Mouse (Mus musculus) frontal cortex, postnatal 14 days (tissue): Measurements from ENCODE around the gene Akip1.

ENCODE experiments used
- DNase-seq, 2 experiments: peaks; one replicate each; pipeline ENCODE4 v3.0.0; 2022; ENCODE audit warnings: low spot score in 2 of 2

The Akip1 gene

DNA sequence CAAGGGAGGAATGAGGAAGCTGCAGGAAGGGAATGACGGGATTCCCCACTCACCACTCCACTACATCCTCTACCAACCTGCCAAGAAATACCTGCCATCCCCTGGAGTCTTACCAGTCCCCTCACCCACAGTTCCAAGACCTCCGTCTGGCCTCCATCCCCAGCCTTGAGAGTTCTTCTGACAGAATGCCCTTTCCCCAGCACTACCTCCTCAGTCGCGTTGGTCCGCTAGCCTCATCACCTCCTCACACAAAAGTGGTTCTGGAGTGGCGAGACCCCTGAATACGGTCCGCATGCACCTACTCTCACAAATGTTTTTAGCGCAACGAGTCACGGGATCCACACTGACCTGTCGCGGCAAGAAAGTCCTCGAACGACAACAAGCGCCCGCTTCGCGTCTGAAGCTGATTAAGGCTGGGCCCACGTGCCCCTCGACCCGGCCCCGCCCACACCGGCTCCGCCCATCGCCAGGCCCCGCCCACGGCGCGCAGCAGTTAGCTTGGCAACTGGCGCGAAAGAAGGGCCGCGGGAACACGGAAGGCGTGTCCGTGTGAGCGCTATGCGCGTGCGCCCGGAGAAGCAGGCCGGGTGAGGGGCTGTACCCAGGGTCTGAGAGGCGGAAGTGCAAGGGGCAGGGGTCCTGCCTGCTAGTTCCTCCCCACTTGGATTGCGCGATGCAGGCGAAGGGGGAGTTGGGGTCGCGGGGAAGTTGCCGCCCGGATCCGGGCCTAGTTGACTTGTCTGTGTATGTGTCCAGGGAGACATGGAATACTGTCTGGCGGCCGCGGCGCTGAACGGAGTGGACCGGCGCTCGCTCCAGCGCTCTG, at the start of gene Akip1, which contains the start of gene St5:
Gene Akip1, plus strand, starts transcription at position 501 of the 826 bp plus-strand sequence.
Gene St5, minus strand, starts transcription at position 416 of the 826 bp plus-strand sequence.
- DNase-seq, result peak; percentile 88 to 92

DNA sequence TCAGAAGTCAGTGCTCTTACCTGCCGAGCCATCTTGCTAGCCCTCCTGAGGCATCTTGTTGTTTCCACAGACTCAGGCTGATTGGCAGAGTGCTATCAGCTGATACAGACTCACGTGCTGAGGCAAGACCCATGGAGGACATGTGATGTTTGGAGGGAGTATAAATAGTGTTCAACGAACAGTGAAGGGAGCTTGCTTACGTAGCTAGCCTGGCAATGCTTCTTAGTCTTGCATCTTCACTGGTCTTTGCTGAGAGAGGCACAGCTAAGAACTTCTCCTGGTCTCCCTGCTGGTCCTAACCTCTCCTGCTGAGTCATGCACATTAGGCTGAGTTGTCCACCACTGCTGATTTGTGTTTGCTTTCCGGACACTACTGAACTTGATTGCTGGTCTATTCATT, 48.6 kb upstream of the Akip1 start:
- DNase-seq, result no peak

DNA sequence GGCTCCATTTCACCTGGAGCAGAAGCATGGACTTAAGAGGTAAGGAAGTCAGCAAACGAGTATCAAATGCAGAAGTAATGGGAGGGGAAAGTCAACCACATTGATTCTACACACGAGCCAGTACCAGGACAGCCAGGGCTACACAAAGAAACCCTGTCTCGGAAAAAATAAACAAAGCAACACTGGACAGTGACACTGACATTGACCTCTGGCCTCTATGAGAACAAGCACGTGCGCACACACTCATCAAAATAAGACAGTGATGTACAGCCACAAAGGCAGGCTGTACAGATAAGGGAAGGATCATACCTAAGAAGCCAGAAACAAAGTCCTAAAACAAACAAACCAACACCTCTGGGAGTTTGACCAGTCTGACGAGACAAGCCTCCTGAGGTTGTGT, 45.6 kb upstream of the Akip1 start:
- no peak for DNase-seq

DNA sequence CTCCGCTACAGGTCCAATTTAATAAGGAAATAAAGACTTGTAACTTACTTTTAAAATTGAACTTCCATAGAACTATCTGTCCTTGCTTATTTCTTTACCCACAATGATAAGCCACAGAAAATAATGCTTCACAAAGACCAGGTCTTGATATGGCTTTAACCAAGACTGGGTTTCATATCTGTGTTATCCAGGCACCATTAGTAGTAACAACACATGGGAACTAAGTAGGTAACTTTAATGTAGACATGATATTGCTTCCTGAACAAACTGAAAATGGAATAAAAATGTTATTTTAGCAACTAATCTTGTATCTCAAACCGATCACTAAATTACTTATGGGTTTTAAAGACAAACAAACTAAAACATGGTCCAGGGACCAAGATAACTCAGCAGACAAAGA, 44.2 kb upstream of the Akip1 start:
- DNase-seq, result no peak

DNA sequence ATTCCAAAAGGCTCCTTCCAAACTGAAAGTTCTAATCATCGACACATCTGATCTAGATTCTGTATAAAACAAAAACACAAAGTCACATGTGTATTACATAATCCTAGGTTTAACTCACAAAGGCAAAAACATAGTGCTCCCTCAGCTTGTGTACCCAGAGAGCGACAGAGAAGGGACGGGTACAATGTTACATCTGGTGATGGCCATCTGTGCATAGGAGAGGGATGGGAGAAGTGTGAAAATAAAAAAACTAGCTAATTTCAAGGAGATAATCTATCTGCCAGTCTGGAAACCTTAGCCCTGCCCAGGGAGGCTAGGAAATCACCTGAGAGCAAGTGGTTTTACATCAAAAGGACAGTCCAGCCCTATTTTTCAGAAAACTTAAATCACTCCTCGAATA, 40.9 kb upstream of the Akip1 start:
- no peak for DNase-seq

DNA sequence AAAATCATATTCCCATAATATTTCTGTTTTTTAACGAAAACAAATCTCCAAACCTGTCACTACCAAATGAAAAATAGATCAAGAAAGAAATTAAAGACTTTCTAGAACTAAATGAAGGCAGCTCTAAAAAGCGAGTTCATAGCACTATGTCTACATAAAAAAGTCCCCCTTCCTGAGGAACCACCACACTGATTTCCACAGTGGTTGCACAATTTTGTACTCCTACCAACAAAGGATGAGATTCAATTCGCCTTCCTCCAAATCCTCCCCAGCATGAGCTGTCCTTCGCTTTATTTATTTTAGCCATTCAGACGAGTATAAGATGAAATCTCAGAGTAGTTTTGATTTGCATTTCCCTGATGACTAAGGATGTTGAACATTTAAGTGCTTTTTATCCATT, 36.8 kb upstream of the Akip1 start:
- no peak for DNase-seq

DNA sequence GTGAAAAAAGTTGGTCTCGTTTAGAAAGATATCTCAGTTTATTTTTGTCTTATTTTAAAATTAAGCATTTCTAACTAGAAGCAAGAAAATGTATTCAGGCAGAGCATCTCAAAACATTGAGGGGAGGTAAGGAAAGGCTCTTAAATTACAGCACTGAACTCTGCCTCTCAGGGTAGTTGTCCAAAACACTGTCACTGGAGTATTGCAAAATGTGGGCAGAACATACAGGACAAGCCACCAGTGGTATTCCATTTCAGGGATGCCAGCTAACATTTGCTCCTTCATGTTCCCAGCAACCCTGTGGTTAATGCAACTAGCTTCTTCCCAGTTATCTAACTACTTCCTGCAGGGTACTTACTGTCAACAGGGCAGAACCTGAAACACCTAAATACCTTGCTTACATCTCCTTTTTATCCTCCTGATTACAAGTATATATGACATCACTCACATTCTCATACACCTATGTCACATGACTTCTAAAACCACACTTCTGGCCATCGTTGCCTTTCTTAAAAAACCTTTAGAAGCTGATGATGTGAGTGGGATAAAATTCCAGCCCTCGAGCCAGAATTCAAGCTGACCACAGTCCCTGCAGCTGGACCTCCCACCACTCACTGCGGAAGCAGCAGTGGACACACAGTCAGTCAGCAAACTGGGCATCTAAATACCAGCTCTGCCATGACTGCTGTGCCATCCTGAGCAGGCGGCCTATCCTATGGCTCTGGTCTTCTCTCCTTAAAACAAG, 33.9 kb upstream of the Akip1 start:
- no peak for DNase-seq

DNA sequence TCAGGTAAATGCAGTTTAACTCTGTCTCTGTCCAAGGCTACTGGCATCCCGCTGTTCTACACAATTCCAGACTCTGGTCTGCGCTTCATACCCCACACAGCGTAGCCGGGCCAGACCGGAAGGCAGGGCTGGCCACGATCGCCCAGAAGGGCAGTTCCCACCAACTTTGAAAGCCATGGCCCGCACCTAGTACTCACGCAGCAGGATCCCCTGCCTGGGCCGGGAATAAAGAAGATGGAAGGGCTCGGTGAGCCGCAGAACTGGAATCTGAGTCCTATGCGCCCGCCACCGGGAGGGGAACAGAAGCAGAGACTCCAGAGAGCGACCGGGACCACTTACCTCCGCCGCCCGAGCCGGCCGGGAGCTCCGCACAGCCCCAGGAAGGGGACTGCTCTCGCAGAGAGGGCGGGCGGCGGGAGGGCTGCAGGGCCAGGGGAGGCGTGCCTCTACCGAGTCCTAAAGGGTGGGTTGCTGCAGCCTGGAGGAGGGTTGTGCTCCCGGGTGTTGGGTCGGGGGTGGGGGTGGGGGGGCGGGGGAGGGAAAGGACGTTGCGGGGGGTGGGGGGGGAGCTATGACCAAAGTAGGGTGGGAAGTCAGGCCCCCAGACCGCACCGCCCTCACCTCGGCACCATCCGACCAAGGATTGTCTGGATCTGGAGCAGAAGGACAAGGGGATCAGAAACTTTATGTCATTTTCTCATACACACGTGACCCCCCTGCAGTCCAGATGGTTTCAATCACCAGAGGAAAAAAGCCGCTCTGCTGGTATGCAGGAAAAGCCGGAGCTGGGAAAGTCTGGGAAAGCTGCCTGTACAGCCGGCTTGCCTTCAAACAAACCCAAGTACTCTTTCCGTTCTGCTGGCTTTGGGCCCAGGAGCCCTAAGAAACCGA, 31.7 kb upstream of the Akip1 start:
- peak; percentile 47 to 49 for DNase-seq

DNA sequence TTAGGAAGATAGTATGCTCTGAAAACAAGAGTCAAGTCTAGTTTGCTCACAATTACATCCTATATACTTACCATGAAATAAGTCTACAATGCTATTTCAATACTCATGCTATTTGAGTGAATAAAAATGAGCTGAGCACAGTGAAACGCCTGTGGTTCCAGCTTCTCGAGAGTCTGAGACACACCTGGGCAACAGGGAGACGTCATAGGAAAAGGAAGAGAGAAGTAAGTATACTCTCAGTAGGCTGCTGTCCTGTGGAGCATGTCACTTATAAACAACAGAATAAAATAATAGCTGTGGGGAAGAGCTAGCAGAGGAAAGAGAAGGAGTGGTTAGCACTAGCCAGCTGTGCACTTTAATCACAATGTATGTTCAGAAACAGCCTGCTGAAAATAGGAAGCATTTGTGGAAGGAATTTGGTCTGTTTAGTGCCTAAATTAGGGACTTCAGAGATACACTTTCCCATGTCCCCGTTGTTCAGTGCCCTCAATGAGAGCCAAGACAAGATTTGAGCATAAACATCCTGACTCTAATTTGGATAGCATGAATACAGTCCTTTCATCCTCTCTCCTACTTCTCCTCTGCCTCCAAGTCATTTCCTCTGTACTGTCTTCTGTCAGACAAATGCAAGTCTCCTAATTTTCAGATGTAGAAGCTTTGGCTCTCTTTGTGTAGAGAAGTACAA, 28.4 kb upstream of the Akip1 start:
- DNase-seq, result no peak

DNA sequence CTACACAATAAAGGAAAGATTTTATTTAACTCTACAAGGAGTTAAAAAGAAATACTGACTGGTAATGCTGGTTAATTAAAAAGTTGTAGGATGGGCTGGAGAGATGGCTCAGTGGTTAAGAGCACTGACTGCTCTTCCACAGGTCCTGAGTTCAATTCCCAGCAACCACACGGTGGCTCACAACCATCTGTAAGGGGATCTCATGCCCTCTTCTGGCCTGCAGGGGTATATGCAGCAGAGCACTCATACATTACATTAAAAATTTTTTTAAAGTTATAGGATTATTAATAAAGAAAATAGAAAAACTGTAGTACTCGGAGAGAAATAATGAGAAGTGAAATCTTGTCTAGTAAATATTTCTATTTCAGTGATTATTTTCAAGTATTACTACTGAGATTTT, 23.2 kb upstream of the Akip1 start:
- no peak for DNase-seq

DNA sequence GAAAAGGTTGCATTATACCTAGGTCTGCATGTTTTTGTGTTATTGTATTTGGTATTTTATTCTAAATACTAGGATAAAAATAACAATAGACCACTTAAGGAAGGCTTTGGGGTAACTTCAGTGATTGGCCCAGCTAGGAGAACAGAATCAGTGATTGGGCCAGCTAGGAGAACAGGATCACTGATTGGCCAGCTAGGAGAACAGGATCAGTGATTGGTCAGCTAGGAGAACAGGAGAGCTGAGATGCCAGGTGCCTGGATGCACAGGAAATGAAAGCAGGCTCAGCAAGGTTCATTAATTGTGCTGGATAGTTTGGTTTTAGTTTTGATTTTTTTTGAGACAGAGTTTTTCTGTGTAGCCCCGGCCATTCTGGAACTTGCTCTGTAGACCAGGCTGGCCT, 22.6 kb upstream of the Akip1 start:
- DNase-seq, result no peak

DNA sequence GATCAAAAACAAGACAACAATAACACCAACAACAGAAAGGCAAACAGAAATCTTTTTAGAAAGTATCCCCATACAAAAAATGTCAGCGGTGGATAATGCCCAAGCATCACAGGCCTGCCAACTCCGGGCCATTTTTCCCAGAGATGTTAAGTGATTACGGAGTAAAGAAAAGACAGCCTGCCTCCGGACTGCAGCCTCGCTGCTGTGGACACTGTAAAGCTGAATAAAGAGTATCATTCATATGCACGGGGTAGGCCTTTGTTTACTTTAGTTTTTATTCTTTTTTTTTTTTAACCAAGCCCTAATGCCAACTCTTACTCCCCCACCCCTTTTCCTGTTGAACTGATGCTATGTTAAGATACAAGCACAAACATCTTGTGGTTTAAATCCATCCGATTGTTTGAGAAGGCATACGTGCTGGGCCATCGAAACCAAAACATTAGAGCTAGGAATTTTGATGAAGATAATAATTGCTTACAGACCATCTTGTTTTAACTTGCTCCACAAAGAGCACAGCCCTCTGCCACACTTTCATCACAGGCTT, 16.8 kb upstream of the Akip1 start:
- DNase-seq, result no peak

DNA sequence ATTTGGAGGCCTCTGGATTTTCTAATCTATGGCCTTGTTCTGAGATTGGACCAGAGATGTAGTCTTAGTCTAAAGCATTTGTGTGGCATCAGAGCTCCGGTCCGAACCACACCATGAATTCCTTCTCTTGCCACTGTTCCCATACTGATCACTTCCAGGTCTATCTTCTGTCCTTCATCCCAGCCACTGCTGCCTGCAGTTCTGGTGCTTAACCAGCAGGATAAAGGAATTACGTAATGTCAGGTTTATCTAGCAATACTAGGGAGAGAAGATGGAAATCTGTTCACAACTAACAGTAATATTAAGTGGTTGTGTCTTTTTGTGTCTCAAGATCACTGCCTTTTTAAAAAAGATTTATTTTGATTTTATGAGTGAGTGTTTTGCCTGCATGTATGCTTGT, 13.4 kb upstream of the Akip1 start:
- DNase-seq, result no peak

DNA sequence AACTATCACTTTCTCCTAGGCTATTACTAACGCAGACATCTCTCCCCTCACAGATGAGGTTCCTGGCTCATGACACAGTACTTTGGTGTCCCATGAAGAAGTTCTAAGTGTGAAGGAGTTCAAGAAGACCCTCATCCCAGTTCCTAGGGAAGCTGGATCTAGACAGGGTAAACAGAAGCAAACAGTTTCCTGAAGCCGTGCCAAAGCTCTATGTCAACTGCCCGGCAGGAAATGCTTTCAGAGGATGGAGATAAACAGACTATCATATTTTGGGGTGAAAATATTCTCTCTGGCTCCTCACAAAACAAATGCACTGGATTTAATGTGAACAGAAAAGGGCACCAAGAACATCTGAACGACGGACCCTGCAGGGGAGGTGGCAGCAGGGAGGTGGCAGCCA, 12.5 kb upstream of the Akip1 start:
- no peak for DNase-seq

DNA sequence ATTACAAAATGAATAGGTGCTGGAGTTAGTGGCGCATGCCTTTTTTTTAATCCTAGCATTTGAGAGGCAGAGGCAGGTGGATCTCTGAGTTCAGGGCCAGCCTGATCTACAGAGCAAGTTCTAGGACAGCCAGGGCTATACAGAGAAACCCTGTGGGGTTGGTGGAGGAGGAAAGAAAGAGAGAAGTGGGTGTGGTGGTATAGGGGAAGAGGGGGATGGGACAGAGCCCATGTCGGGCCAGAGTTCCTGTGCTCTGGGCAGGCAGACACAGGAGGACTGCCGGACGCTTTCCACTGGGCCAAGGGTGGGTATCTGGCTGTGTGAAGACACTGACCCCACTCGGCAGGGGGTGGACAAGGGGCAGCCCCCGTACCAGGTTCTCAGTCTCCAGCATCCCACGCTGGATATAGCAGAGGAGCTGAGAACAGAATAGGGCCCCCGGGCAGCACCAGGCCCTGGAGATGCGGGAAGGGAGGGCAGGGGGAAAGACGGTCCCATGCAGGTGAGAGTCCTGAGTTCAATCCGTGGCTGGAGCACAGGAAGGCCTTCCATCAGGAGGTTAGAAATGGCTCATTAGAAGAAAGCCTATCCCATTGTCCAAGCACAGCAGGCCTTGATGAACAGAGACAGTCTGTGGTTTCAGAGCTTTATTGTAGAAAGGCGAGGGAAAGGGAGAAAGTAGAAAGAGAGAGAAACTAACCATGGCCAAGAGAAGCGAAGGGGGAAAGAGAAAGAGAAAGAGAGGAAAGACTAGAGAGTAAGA, 8.7 kb upstream of the Akip1 start:
- DNase-seq, result no peak

DNA sequence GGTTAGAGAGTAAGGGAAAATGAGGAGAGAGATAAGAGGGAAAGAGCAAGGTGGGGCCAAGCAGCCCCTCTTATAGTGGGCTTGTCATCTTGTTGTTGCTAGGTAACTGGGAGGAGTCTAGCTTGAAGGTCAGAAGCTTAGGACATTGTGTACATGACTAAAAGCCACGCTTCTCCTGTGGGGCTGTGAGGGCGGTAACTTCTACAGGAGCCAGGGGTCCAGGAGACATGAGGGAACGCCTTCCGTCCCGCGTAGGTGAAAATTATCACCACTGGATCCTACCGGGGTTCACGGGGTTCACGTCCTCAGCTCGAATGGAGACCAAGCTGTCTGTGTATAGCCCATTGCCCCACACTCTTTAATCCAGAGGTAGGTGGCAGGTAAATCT, 8.2 kb upstream of the Akip1 start:
- DNase-seq, result no peak

DNA sequence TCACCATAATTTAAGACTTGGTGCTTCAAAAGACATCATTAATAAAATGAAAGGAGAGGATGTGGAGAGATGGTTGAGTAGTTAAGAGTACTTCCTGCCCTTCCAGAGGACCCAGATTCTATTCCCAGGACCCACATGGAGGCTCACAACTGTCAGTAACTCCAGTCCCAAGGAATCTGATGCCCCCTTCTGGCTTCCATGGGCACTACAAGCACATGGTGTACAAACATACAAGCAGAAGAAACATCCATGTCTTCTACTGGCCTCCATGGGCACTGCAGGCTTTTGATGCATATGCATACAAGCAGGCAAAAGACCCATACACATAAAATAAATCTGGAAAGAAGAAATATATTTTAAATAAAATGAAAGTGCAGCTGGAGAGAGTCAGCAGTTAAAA, 3.3 kb upstream of the Akip1 start:
- no peak for DNase-seq

DNA sequence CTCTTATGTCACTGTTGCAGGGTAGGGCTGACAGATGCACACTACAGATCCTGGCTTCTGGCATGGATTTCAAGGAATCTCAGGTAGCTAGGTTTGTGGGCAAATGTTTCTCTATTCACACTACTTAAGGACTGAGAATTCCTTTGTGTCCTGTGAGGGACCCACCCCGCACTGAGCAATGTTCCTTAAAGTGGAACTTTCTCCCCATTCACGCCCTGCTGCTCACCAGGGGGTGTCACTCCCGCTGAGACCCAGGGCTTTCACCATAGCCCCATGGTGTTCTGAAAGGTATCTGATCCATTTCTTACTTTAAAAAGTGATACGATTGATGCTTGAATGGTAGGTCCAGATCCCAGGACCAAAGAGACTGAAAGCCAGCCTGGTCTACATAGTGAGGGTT, 769 bp upstream of the Akip1 start:
- DNase-seq, result no peak

DNA sequence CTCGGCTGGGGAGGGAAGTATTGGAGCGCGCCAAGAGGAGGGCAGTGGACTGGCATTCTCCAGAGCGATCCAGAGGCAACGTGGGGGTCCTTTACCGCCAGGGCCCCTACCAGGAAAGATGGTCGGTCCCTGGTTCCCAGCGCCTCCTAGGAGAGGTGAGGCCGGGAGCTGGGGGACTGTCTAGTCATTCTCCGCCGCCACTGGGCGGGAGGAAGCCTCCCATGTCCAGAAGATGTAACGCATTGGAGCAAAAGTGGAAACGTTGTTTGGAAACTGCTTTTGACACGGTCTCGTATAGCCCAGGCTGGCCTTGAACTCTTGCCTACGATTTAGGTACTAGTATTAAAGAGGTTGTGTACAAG, 507 bp downstream of the Akip1 start:
- DNase-seq, result no peak

DNA sequence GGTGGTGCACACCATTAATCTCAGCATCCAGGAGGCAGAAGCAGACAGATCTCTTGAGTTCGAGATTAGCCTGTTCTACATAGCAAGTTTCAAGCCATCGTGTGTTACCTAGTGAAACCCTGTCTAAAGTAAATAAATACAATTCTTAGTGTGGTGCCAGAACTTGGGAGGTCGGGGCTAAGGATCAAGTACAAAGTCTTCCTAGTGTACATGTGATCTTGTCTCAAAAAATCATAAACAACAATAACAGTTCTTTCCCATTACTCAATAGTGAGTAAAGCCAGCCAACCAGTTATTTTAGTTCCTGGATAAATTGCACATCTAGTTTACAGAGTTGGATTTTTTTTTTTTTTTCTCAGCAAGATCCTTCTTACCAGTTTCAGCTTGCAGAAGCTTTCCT, 971 bp downstream of the Akip1 start:
- no peak for DNase-seq
